Mouse (Mus musculus) lung, adult 18-20 months (tissue): ENCODE results near the gene Pik3r5.
A peak's percentile ranks its signal among the peaks of the same experiment; 100 is the strongest.

Source experiments
- DNase-seq, 2 experiments: peaks; one replicate each; pipeline ENCODE4 v3.0.0; 2022; ENCODE audit warnings: mixed read lengths in 2 of 2

Pik3r5 gene

DNA sequence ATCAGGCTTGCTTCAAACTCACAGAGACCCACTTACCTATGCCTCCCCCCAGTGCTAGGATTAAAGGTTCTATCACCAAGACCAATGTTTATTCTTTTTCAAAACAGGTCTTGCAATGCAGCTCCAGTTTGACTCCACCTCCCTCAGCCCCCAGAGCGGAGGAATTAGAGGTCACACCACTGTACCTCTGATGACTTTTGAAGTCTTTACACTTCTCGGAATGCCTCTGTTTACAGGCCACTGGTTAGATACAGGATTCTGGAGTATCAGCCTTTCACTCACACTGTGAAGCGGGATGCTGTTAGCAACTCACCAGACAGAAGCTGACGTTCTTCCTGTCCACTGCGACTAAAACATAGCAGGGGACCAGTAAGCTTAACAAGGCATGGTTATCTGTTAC, 30.5 kb upstream of the Pik3r5 start:
- DNase-seq = no peak

DNA sequence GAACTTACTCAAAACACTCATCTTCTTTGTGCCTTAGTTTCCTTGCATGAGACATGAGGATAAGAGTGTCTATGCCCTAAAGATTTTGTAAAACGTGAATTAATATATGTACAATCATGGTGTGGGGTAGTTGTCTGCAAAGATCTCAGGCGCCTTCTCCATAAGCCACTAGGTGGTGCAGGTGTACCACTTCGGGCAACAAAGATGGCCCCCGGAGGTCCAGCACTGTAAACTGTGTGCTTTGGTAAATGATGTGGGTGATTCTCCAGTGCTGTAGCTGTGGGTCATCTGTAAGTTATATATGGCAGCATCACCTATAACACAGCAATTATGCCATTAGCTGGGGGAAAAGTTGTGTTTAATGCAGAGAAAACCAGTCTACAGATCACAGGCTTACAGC, 27.7 kb upstream of the Pik3r5 start:
- DNase-seq = no peak

- DNase-seq = no peak
Measured at GRCm38 (mm10) chr11:68405576-68405975, 26.3 kb upstream of the Pik3r5 start.

GRCm38 (mm10) chr11:68407266-68407926, 24.5 kb upstream of the Pik3r5 start:
- DNase-seq = no peak

DNA sequence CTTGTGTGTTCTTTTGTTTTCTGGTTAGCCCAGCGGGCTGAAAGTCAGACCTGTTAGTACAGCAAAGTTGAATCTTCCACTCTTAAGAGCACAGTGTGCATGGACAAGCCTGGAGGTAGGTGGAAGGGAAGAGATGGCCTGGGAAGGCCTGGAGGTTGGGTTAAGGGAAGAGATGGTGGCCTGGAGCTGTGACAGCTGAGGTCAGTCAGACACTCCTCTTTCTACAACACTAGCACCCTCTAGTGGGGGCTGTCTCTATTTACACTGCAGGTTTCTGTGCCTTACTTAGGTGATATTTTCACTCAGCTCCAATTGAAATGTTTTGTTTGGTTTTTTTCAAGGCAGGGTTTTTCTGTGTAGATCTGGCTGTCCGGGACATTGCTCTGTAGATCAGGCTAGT, 23.8 kb upstream of the Pik3r5 start:
- DNase-seq = peak; percentile 50 to 73

DNA sequence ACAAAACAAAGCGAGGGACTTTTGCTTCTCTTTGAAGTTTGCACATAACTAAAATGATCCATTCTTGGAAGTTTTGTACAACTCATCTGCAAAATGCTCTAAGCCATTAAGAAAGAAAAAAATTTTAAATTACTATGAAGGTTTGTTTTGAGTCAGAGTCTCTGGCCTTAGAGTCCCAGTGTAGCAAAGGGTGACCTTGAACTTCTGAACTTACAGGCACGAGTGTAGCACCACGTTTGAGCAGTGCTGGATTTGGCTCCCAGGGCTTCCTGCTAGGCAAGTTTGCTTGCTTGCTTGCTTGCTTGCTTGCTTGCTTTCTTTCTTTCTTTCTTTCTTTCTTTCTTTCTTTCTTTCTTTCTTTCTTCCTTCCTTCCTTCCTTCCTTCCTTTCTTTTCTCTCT, 14.9 kb upstream of the Pik3r5 start:
- DNase-seq = no peak

DNA sequence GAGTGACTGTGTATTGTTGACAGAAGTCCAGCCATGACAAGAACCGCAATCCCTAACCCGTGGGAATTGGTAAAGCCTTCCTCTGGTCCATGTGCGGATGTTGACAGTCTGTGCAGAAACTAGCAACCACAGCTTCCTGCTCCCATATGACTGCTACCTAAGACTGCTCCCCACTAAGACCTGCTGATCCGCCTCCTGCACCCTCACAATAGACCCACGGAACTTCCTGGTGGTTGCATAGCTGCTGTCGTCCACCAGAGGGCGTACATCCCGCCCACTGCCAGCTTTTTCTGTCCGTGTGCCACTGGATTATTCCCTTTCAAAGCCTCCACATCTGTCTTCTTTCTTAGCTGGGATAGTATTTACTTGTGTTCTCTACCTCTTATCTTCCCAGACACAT, 14.1 kb upstream of the Pik3r5 start:
- DNase-seq = peak; percentile 32 to 40

DNA sequence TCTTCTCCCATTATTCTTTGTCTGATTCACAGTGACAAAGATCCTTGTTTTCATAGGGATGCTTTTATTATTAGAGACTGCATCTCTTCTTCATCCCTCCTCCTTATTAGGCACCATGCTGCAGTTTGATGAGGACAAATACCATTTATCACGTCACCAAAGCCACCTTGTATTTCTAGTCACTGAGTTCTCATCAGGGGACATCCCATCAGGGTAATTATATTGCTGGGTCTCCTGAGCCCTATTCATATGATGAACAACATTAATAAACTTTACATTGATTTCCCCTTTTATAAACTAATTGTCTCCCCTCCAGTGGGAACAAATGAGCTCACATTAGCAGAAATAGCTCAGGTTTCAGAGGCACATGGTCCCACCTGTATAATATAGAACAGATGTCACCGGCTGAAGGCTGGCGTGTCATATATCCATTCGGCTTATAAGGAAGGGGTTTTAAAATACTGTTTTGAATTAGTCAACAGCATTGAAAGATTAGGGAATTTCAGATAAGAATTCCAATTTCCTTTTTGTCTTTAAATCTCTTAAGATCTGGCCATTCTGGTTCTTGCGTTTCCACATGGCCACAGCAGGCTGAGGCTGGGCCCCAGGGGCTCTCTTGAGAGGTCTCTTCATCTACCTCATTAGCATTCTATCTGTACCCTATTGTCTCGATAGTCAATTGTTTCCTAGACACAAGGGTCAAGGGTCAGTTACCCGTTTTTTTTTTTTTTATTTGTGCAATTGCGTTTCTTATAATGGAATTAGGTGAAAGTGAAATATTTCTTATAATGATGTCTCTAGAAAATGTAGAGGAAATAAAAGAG, 6.2 kb upstream of the Pik3r5 start:
- no peak for DNase-seq

DNA sequence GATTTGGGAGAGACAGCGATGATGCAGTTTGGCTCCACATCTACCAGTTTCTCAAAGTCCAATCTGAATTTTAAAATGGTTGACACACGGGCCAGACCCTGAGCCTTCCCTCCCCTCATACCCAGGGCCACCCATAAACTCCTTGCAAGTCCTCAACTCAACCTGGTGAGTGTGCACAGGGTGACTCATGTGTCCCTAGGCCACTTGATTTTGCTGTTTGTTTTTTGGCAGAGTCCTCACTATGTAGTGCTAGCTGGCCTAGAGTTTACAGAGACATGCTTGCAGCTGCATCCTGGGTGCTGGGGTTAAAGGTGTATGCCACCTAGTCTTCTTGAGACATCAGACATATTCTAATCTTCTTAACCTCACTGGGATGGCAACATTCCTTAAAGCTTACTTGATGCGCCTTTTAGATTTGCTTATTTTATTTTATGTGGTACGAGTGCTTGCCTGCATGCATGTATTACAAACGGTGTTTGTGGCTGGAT, 4.8 kb upstream of the Pik3r5 start:
- DNase-seq = no peak

- no peak for DNase-seq
Measured at GRCm38 (mm10) chr11:68430662-68431061, 1.3 kb upstream of the Pik3r5 start.

DNA sequence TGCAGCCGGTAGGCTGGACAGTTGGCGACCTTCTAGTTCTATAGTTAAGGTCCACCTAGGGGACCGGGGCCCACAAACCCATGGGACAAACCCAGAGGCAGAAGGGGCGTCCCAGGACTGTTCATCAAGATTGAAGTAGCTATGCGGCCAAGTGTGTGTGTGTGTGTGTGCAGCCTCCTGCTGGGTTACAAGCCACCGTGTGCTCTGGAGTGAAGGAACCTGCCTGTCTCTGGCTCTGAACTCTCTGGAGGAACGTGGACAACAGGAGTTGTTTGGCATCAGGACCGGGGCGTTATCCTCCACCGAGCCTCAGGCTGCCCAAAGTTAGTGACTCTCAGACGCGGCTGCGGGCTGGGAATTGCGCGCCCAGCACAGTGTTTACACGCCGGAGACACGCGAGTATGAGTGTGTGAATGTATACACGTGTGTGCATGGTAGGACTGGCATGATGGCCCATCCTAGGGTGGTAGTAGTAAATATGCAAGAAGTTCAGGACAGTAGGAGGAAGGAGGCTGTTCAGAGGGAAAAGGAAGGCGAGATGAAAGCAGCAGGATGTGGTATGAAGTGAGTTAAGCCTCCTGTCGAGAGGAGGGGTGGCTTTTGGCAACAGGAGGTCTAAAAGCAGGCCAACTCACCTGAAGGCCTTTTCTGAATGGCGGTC, 570 bp downstream of the Pik3r5 start:
- no peak for DNase-seq

GRCm38 (mm10) chr11:68433534-68433933, 1.6 kb downstream of the Pik3r5 start:
- no peak for DNase-seq

GRCm38 (mm10) chr11:68434697-68435096, 2.8 kb downstream of the Pik3r5 start:
- DNase-seq = no peak

GRCm38 (mm10) chr11:68435601-68436000, 3.7 kb downstream of the Pik3r5 start:
- no peak for DNase-seq

DNA sequence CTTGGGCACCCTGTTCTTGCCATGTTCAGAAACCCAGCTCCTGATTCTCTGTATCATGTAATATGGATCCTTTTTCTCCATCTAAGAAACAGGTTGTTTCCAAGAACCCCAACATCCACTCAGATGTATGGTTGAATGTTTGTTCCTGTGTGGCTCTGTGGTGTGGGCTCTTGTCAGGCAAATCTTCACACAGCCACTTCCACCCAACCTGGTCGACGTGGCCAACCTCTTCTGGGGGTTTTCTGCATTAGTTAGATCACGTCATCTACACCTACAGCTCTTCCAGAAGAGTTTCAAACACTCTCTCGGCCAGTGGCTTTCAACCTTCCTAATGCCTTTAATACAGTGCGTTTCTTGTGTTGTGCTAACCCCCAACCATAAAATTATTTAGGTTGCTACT, 4.5 kb downstream of the Pik3r5 start:
- no peak for DNase-seq

- no peak for DNase-seq
Measured at GRCm38 (mm10) chr11:68440100-68440499, 8.2 kb downstream of the Pik3r5 start.

- no peak for DNase-seq
Measured at GRCm38 (mm10) chr11:68440965-68441364, 9.0 kb downstream of the Pik3r5 start.

GRCm38 (mm10) chr11:68442346-68442745, 10.4 kb downstream of the Pik3r5 start:
- DNase-seq = no peak

DNA sequence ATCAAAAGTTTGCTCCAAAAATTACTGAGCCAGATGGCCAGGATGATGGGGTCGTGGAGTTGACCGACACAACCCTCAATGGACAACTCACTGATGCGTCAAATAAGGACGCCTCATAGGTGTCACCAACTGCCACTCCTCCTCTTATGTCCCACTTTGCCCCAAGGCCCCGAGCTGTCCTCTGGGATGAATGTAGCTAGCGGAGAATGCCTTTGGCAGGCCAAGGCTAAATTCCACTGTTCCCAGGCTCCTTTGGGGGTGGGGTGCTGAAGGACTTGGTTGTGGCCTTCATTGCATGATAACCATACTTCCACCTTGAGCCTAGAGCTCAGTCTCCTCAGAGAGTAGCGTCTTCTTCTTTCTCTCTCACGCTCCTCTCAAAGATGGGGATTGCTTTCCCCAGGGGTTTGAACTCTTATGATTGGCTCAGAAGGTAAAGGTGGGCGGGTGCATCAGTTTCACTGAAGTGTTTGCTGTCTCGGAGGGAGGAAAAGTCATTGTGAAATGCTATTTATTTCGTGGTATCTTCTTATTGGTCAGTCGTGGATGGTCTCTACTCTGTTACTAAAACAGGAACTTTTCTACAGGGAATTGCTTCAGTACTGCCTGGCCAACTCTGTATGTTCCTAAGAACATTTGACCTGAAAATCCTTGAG, 11.2 kb downstream of the Pik3r5 start:
- DNase-seq = no peak

DNA sequence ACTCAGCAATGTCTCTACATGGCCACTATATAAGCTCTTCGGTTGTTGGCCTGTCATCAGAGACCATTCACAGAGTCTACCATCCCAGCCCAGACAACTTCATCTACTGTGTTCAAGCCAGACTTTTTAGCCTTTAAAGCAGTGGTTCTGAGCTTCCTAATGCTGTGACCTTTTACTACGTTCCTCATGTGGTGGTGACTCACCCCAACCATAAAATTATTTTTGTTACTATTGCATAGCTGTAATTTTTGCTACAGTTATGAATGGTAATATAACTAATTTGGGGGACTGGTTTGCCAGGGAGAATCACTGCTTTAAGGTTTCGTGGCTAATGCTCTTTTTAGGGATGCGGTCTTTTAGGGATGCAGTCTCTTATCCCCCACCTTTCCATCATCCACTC, 14.0 kb downstream of the Pik3r5 start:
- DNase-seq = no peak

GRCm38 (mm10) chr11:68446547-68446946, 14.6 kb downstream of the Pik3r5 start:
- DNase-seq = no peak

DNA sequence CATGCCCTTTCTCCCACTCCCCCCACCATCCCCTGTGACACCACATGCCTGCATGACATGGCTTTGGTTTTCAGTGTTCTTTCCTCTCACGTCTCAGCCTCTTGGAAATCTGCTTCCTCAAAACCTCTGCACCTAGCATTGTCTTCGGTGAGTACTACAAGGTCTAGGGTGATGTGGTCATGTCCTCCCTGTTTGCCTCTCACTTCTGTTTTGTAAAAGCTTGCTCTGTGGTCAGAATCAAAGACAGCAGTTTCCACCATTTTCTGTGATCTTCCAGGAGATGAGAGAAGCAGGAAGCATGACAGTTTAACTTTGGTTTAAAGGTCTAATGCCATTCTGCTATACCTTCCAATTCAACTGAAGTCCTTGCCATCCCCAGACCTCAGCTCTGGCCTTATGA, 15.3 kb downstream of the Pik3r5 start:
- DNase-seq = no peak

DNA sequence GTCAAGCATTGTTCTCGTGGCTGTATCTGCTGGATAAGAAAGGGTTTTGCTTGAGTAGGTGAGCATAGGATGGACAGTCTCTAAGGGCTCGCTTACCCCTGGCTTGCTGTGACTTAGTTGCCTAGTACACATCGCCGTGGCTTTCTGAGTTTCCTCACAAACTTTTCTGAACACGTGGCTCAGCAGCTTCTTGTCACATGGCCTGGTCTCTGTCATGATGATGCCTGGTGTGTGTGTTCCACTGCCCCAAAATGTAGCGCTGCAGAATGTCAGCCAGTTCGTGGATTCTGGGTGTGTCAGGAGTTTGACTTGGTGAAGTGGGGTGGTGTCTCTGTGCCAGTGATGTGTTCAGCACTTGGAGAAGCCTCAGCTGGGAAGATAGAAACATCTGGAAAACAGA, 16.4 kb downstream of the Pik3r5 start:
- no peak for DNase-seq
